In the genomic region with DNA sequence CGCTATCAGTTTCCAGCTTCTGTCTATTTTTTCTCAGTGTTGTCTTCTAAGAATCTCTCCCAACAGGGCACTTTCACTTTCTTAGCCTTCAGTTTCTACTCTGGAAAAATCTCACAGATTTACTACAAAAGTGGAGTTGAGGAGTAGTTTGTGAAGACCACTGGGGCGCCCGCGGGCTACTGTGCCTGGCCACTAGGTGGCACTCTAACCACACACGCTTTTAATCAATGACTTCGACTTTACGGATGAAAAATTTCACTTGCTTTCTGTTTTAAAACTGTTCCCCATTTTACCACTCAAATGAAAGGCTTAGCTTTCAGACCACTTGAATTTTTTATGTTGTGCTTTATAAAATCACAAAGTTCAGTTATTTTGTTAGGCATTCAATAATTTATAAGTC, we compare ENCODE assay signal across 8 mouse cellular contexts.
DNase-seq lines count a peak whose midpoint lies in the region; ATAC-seq lines count a peak whose summit lies in the region.

No protein-coding gene starts in this region.

- H3K4me3 ChIP-seq in limb, embryonic 10.5 days = no peak overlapping the region
- no peak overlapping the region for H3K4me3 ChIP-seq in midbrain, embryonic 16.5 days (ENCODE audit: low read depth, low read length)

- ATAC-seq in midbrain, embryonic 16.5 days = peak; percentile 75; the same call in 1 of the 2 replicates

- peaks cover 6% of the 10 kb centered on the region; the same call in 1 of the 2 replicates for H3K4me1 ChIP-seq in limb, embryonic 10.5 days
- 0 out of 2 replicates have a peak, but pooled peaks cover 2% of the 10 kb centered on the region for H3K4me1 ChIP-seq in midbrain, embryonic 16.5 days (ENCODE audit: control insufficient read depth, insufficient read depth, low read length)

- WGBS in limb, embryonic 10.5 days = 12% methylated on average over 7 of the region's 7 CpGs
- 7% methylated on average over 7 of the region's 7 CpGs for WGBS in midbrain, embryonic 16.5 days

- H3K27ac ChIP-seq in limb, embryonic 10.5 days = no peak overlapping the region
- H3K27ac ChIP-seq in midbrain, embryonic 16.5 days (ENCODE audit: low read length) = no peak overlapping the region

- H3K27me3 ChIP-seq in limb, embryonic 10.5 days (ENCODE audit: low read depth, poor library complexity, severe bottlenecking) = no peaks in the 10 kb centered on the region
- no peaks in the 10 kb centered on the region for H3K27me3 ChIP-seq in midbrain, embryonic 16.5 days (ENCODE audit: control insufficient read depth, insufficient read depth, low read depth, low read length)

- H3K9ac ChIP-seq in midbrain, embryonic 16.5 days (ENCODE audit: low read depth, low read length) = no peak overlapping the region

- no peaks in the 10 kb centered on the region for H3K9me3 ChIP-seq in limb, embryonic 10.5 days (replicated peaks)
- no peaks in the 10 kb centered on the region for H3K9me3 ChIP-seq in midbrain, embryonic 16.5 days (replicated peaks; ENCODE audit: control insufficient read depth, low read length, poor library complexity, severe bottlenecking)

- DNase-seq in heart, adult 8-10 months (ENCODE audit: low spot score) = peak; percentile 1
- DNase-seq in heart, adult 11 months = no peak
- peak; percentile 33 for DNase-seq in c-Kit-positive CD71-positive TER-119-positive erythroid progenitor cells, embryonic 14.5 days (ENCODE audit: low spot score)
- peak; percentile 75 for DNase-seq in forelimb bud, embryonic 11.5 days (ENCODE audit: low read depth, low spot score)
- DNase-seq in kidney, adult 18-20 months = peak; percentile 41
- peak; percentile 83 for DNase-seq in limb, embryonic 10.5 days (ENCODE audit: low spot score)
- peak; percentile 35 to 78 for DNase-seq in spleen, postnatal 4 days (ENCODE audit: low spot score in 2 of 2)

- H3K4me2 ChIP-seq in midbrain, embryonic 16.5 days (ENCODE audit: low read length) = no peak overlapping the region

- H3K36me3 ChIP-seq in limb, embryonic 10.5 days = no peaks in the 10 kb centered on the region
- H3K36me3 ChIP-seq in midbrain, embryonic 16.5 days (ENCODE audit: control insufficient read depth, insufficient read depth, low read length) = no peaks in the 10 kb centered on the region
